Mouse (Mus musculus) bone marrow macrophage, adult 2 months (primary cell): ENCODE data around the gene Nepro.

Experiments
- CTCF ChIP-seq: IDR thresholded peaks from 2 replicates; pipeline ENCODE4 v1.5.1; 2012; ENCODE audit warnings: low read depth, mild to moderate bottlenecking, low read length, moderate library complexity
- POLR2A ChIP-seq: IDR thresholded peaks from 2 replicates; pipeline ENCODE4 v1.6.1; 2012; ENCODE audit warnings: mild to moderate bottlenecking, low read depth, low read length, borderline replicate concordance

- TF ChIP-seq CTCF (no peak), POLR2A (no peak)
Measured at GRCm38 (mm10) chr16:44735676-44736075, 11.6 kb downstream of the Nepro start.
